Mouse (Mus musculus): ENCODE measurements around the gene Dstn. TPM values are rescaled to one million over a fixed set of nuclear protein-coding genes. Genes with fewer than 3 reads are reported as not detected.

Gene Dstn
- total RNA-seq, 4 experiments from 2014 or later = 158 to 180 (median 166) TPM

Other genes with a start within 250 kb of the Dstn start
- 1 to 10 TPM in 3 of 4 experiments, under 1 TPM in 1; 0.97 to 1.5 (median 1.3) TPM for gene Bfsp1, start 52.1 kb upstream of the Dstn start, total RNA-seq (2022)
- 10 to 100 TPM; 53.3 to 85.0 (median 64.7) TPM for gene Rrbp1, start 95.9 kb downstream of the Dstn start, total RNA-seq (2022)
- gene Banf2, start 117.7 kb downstream of the Dstn start, total RNA-seq (2022) = not detected